Mouse (Mus musculus) testis, adult 2 months (tissue): ENCODE results near the gene Nedd9.

Source experiments
- CTCF ChIP-seq: fragments of 200-500 bp; IDR thresholded peaks from 2 replicates; pipeline ENCODE4 v1.5.1; 2012; ENCODE audit warnings: low read depth, mild to moderate bottlenecking, inconsistent platforms, low read length, moderate library complexity; ENCODE audit not compliant: control insufficient read depth, insufficient read depth, insufficient replicate concordance
- POLR2A ChIP-seq: fragments of 200-500 bp; IDR thresholded peaks from 2 replicates; pipeline ENCODE4 v1.6.1; 2012; ENCODE audit warnings: low read depth, mild to moderate bottlenecking, inconsistent platforms, low read length, moderate library complexity; ENCODE audit not compliant: control insufficient read depth

DNA sequence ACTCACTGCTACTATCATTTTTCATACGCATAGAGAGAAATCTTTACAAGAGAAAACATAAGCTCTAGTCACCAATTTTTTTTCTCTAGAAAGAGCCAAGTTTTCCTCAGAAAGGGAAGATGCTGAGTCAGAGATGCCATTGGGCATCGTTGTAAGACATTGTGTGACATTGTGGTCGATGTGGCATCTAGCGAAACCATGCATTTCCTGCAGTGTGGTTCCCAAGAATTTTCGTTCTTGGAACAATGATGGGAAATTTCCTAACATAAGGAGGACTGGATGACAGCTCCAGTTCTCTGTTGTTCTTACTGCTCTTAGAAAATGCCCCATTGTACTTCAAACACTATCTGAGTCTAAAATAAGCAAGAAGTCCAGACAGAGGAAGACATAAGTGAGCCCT, 45.5 kb upstream of the Nedd9 start:
- TF ChIP-seq CTCF = no peak
- no peak for TF ChIP-seq POLR2A
